Mouse (Mus musculus) erythroid progenitor cell, adult 5-6 weeks (primary cell): ENCODE results near the gene Glb1l2. TPM values are rescaled to one million over a fixed set of nuclear protein-coding genes. Genes with fewer than 3 reads are reported as not detected.

Experiments used
- ATAC-seq: replicated peaks from 2 replicates; pipeline ENCODE4 v1.8.0; 2016; ENCODE audit warnings: moderate number of reproducible peaks, mild to moderate bottlenecking, moderate TSS enrichment, inconsistent platforms; ENCODE audit not compliant: poor library complexity, low FRiP score, severe bottlenecking
- total RNA-seq, 2 experiments: library from RNA; stranded (forward) in 1 of 2; stranded (reverse) in 1 of 2; fragments of 150-400 nt in 1 of 2; fragments of 186-747, 209-891 nt in 1 of 2; gene quantifications; 2 replicates each; pipeline versions ENCODE4 v1.2.3 to v1.2.4; 2015 to 2017; ENCODE audit warnings: low replicate concordance in 2 of 2

Glb1l2 gene
- total RNA-seq (2015; ENCODE audit: low replicate concordance) (not detected in 2 replicates), total RNA-seq (2017; ENCODE audit: low replicate concordance) (0.91 TPM in 1 of 2 replicates, not detected in the other)

DNA sequence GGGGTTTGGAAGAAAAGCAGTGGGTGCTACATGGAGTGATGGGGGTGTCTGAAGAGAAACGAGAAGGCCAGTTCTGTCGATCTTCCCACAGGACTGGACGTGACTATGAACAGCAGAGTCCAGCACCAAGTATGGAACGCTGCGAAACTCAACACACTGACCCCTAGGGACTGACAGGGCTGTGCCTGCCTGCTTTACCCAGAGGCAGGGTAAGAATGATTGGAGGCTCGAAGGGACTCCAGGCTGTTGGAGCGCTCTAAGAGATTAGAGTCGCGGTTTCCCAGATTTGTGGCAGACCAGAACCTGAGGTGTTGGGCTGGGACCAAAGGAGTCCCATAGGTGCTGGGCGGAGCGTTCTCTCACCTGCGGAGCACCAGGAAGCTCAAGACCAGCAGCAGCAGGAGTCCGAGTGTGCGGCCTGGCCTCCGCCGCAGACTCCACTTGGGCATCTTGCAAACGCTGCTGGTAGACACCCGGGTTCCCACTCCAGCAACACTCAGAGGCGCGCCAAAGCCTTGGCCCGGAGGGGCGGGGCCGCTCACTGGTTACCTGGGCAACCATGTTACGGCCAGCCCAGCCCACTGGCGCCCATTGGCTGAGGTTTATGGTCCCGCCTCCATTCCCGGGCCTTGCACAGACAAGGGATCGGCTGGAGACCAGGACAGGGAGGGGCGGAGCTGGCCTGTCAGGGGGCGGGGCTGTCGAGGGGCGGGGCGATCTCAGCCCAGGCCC is at the start of gene Glb1l2:
Glb1l2 (minus strand) TSS at position 534 of the 732 bp plus-strand sequence.
- peak; percentile 42; the same call in 1 of the 2 replicates for ATAC-seq

DNA sequence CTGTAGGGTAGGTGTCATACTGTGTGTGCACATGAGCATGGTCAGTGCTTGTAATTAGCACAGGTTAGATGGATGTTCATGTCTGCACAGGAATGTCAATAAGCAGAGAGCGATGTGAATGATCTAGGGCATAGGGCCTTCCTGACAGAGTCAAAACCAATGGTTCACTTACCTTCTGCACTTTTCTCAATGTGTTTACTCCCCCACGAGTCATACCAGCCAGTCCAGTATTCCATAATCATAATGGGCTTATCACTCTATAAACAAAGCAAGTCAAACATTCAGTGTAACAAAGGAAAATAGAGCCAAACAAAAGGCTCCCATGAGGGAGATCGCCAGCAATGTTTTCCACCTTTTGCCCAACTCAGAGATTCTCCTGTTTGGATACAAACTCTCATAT is 24.8 kb upstream of the Glb1l2 start:
- ATAC-seq = no peak

DNA sequence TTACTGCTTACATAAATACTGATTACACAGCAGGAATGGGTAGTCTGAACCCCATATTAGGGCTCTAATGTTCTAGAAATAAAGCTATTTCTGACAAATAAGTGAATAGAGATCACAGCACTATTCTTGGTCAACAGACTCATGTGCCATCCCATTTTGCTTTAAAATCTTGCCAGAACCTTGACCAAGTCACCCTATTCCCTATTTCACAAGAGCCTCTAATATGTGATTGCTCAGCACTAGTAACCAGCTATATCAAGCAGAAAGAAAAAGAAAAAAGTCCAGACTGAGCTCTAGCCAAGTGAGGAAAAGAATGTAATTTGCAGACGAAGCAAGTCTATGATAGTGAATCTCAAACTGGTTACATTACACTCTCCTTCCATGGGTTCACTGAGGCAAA is 13.7 kb upstream of the Glb1l2 start:
- no peak for ATAC-seq

DNA sequence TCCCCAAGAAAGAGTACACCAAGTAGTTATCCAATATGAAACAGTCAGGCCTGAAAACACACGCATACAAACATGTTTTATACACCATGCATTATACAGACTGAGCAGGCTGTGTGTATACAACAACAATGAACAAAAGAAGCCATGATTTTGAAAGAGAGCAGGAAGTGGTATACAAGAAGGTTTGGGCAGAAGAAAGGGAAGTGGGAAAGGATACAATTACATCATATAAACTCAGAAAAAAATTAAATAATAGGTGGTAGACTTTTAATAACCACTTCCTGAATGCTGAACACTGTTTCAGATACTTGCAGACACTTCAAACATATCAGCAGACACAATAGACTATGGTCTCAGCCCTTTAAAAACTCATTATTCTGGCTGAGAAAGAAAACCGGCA is 2.5 kb upstream of the Glb1l2 start:
- no peak for ATAC-seq

DNA sequence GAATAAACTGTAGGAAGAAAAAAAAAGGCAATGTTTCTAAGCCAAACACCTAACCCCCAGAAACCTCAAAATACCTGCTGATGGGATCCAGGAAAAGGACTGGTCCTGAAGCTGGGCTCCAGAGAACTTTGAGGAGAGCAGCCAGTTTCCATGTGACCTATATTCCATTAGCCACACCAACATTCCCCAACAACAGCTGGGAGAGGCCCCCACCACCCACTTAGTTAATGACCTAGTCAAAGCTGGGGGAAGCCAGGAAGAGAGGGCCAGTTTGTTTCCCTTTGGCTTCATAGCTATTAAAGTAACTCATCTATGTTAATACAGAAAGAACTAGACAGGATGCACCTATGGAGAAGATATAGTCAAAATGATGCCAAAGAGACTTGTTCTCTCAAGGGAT is 1.9 kb downstream of the Glb1l2 start:
- ATAC-seq = no peak

DNA sequence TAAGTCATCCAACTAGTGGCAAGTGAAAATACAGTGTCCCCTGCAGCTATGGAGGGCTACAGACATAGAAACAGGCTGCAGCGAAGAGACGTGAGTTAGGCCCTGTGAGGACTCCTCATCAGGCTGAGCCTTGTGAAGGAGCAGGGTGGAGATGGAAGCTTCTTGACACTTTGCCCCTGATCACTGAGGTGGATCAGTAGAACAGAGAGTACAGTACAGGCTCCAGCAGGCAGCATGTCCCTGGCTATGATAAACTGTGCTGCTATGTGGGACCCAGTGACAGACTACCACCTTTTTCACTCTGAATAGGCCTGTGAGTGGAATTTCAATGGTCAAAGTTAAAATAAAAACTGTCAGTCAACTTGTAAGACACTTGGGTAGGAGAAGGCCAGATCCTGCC is 5.9 kb downstream of the Glb1l2 start:
- ATAC-seq = no peak

DNA sequence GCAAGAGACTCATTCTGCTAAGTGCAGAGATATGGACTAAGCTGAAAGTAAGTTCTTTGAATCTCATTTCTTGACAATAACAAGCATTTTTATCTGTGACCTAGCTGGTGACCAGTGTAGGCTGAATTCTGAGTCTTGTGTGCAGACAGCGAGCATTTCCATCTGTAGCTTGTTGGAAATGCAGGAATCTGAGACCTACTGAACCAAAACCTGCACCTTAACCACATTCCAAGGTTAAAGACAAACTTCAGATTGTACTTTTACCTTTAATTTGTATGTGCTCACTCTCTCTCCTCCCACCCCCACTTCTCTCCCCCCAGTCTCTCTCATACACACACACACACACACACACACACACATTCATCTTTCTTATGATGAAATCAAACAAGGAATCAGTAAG is 7.5 kb downstream of the Glb1l2 start:
- ATAC-seq = no peak

DNA sequence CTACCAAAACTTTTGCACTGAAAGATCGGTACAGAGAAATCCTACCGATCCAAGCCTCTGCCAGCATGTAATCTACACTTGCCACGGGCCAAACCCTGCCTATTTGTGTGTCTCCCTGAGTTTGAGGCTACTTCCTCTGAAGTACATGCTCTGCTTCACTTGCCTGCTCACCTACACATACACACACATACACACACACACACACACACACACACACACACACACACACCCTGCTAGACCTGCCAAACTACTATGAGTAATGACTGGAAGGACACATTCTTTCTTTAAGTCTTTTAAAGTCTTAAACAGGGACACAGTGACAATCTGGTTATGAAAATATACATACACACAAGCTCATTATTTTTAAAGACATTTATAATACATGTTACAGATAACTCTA is 8.1 kb downstream of the Glb1l2 start:
- no peak for ATAC-seq

DNA sequence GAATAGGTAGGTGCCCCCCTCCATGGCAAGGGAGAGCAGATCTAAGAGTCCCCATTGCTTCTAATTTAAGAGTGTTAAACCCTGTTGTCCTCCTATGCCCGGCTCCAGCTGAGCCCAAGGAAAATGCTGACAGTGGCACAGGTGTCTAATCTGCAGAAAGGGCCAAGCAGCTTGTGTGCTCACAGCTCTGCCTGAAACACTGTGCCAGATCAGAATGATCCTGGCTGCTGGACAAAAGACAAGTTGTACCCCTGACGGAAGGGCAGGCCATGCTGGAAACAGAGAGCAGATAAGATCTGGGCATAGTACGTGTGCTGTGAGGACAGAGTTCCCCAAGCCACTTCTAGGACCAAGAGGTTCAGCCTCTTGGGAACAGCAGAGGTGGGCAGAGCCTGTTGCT is 13.4 kb downstream of the Glb1l2 start:
- ATAC-seq = no peak

DNA sequence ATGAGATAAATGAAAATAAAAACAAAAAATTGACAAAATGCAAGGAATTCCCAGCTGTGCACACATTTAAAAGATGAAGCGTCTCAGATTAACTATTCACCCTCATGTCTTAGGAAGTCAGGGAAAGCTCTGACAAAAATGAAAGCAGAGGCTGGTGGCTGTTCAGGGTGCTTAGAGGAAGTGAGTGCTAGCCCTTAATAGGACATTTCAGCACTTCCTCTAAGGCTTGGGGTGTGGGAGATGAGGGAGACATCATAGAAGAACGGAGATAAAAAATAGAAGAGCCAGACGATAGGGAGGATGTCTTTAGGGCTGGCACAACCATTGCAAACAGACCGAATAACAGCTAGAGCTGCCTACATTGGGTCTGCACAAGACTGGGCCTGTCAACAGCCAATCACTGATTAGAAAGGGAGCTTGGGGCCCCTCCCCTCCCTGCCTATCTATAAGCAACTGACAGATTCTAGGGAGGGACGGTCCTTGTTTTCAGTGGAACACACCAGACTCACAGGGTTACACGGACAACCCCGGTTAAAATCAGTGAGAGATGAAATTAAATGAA is 22.8 kb downstream of the Glb1l2 start:
- ATAC-seq = no peak

DNA sequence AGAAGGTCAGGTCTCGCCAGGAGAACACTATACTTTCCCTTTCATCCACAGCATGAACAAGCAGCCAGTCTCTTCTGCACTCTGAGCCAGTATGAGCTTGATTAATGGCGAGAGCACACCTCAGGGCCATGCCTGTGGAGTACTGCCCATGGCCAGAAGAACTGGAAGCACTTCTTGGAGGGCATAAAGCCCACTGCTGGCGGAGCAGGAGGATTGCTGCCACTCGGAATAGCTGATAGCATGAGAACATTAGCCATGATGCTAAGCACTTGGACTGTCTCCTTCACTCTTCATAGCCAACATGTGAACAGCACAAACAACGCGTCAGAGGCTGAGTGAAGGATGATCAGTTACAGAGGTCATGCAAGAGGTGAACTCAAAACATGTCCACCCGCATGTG is 27.8 kb downstream of the Glb1l2 start:
- no peak for ATAC-seq

DNA sequence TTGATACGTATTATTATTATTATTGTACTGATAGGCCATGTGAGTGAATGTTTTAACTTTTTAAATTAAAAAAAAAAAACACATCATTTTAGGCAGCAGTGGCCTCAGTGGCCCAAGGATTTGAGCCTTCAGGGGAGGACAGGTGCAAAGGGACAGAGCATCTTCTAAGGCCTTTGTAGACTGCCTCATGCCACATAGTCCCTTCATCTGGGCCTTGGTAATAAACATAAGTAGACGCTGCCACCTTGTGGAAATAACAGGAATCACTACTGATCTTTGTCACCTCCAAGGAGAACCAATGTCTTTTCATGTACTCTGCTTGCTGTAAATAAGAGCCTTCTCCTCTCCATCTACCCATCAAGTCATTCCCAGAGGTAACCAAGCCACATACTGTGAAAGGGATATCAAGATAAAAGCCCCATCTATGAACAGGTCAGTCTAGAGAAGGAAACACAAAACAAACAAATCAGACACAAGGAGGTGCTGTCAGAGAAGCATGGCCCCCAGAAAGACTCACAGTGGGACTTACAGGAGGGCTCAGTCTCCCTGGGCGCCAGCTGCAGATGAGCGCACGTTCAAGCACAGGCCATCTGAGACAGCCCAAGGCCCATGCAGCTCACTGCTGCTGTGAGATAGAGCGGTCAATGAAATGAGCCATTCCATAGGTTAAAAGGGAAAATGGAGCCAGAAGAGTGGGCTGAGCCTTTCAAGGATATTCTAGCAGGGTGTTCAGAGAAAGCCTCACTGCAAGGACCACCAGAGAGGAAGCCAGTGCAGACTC is 30.0 kb downstream of the Glb1l2 start:
- no peak for ATAC-seq

DNA sequence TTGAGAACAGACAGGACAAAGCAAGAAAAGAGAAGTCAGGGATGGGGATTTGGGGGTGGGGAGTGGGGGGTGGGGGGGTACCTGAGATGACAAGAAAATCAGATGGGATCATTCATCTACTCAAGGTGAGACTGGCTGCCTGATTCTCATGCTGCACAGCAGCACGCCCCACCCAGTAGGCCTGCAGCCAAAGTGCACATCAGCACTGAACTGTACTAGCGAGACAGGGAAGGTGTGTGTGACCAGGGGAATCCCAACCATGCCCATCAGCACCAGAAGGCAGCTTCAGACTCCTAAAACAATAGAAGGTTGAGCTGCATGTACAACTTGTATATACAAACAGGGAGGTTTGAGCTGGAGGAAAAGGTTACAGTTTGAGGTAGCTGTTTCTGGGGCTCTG is 30.6 kb downstream of the Glb1l2 start:
- ATAC-seq = no peak

DNA sequence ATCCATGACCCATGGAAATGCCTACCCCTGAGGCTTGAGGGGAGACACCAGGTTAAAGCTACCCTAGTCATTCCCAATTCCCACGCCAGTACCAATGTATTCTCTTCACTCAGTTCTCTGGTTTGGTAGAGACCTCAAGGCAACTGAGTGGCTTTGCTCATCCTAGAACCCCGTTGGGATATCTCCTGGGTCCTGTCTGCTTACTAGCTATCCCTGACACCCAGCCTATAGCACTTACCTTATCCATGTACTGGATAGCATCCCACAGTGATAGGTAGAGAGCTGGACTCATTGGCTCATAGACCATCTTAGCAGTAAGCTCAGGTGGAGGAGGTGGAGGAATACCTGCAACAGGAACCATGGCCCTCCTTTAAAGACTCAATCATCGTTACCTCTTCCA is 38.1 kb downstream of the Glb1l2 start:
- no peak for ATAC-seq

DNA sequence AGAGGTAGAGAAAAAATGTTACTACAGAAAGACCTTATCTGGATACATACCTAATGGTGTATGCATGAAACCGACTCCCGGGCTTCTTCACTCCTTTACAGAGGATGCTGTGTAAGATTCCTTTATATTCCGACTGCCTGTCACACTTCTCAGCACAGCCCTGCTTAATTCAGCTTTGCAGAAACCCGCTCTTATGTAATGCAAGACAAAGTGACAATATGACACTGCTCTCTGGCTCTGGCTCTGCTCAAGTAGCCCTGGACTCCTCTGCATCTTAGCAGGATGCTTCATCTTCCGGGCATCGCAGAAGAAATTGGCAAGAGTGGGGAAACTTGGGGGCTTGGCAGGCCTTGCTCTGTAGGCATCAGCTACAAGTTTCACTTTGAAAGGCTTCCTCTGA is 43.8 kb downstream of the Glb1l2 start:
- ATAC-seq = no peak

DNA sequence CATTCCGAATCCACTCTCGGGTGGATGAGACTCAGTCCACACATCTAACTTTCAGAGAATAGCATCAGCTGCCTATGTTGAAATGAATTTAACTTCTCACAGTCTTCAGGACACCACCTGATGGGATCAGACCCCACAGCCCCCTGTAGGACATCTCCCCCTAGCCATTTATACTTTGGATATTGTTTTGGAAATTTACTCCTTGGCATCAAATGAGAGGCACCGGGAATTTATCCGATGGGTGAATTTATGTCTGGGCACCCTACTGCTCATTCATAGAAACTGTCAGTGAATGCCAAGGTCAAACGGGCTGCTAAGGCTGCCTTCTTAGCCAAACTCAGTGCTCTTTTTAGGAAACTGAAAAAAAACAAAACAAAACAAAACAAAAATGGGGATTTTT is 45.7 kb downstream of the Glb1l2 start:
- ATAC-seq = no peak

DNA sequence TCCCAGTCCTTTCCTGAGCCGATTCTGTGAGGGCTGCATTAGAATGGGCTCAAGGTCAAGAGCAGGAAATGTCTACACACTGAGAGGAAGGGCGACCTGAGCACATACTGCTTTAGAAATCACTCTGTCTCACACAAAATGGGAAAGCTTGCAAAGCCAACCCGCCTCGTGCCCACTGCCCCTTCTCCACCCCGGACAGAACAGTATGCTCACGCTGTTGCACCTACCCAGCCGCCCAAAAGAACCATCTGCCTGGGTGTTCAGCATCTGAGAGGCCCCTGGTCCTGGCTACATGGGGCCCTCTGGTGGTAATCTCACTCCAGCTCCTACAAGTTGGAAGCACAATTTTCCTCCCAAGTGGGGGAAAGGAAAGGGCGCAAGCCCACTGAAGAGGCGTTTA is 46.2 kb downstream of the Glb1l2 start:
- ATAC-seq = no peak

DNA sequence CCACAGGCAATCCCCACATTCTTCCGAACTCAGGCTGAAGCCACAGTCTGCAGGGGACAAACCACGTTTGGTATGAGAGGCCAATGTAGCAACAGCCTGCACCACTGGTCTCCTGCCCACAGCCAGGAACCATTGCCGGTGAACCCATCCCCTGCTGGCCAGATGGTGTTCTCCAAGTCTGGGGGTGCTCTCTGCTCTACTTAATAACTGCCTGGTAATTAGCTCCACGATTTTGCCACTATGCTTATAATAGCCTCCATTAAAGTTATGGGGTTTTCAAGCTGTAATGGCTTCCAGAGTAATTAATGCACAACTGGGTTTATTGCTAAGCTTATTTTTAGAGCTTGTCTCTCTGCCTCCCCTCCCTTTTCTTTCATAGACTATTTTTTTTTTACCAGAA is 57.4 kb downstream of the Glb1l2 start:
- ATAC-seq = no peak

DNA sequence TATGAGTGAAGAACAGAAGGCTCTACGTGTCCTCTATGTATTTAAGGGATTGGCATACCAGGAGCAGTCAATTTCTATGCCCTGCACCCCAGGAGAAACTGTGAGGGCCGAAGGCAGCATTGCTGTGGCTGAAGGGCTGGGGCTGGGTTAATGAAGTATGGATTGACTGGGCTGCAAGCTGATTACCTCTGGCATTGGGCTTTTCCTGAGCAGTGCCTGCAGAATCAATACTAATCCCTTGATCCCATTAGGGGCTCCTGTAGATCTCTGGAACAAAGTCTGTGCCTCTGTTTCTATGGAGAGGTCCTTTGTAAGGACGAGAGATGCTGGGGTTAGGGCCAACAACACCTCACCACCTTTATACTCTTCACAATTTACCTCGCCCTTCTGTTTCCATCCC is 59.1 kb downstream of the Glb1l2 start:
- no peak for ATAC-seq

DNA sequence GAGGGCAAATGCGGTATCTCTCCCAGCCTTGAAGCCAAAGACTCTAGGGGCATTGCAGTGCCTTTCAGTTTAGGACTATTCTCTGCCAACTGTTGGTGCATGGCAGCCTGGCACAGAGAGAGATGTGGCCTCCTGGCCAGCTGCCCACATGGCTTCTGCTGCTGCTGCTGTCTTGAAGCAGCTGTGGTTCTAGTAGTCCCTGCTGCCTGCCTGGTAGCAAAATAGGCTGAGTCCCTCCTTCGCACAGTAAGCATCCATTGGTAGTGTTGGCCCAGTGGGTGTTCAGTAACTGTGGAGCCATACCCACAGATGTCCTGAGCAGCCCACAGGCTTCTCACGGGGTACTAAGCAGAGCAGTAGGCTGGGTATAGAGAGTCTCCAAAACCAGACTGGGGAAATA is 63.5 kb downstream of the Glb1l2 start:
- ATAC-seq = no peak

DNA sequence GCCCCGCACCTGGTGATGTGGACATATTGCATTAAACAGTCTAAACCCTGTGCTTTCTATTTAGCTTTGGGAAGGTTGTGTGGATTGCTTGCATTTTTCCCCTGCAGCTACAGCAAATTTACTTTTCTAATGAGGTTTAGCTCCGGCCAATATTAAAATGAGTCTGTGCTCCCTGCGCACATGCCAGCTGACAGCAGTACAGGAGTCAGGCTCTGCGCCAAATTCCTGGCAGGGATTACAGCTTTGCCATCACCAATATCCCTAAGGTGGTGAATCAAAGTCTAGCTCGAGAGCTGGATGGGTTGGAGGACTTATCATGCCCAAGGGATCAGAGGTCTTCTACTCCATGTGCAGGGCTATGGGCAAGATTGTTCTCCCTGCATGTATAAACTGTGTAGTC is 69.2 kb downstream of the Glb1l2 start:
- no peak for ATAC-seq
